In the genomic region with DNA sequence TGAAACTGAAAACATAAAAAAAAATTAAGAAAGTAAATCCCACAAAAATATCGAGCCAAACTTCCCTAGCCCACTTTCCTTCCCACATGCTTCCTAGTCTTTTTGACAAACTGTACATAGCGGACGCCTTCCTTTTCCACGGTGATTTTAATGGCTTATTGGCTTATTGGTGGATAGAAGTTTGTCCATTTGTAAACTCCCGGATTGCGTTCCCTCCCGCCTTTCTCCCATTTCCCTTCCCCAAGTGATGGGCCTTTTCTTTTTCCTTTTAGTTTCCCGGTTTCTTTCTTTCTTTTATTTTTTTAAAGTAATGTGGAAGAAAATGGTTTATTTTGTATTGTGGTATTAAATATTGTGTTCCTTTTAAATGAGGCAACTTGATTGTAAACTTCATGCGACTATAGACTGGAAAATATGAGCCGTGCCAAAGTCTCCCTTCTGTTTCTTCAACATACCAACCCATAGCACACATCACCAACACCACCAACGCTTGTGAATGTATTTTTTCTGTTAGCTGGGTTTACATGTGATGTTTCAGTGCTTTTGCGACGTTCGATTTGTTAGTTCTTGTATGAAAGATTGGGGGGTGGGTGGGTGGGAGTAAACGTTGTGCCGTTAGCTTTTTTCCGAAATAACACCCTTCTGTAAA, we compare ENCODE assay signal across 15 mouse cellular contexts. TPM values are rescaled to one million over a fixed set of nuclear protein-coding genes. Genes with fewer than 3 reads are reported as not detected.
DNase-seq lines count a peak whose midpoint lies in the region; ATAC-seq and TF ChIP-seq lines count a peak whose summit lies in the region.
"Had no signal": no experiment of that assay in that cellular context is flagged by ENCODE, and none has a peak within 500 bp of the region (broad histone marks: within the 10 kb centered on the region; RNA-seq: fewer than 3 reads in every experiment).

No protein-coding gene starts in this region.

- no peak for TF ChIP-seq POLR2A in kidney, adult 2 months (IDR thresholded peaks at IDR 0.05; ENCODE audit: low read depth, low read length)
- no peak for TF ChIP-seq POLR2A in thymus, adult 2 months (IDR thresholded peaks at IDR 0.05; ENCODE audit: control insufficient read depth, extremely low read depth, insufficient read depth, low read length, poor library complexity)

- H3K9ac ChIP-seq in forebrain, embryonic 16.5 days (replicated peaks; ENCODE audit: low read depth, low read length), result no peak overlapping the region
- H3K9ac ChIP-seq: embryonic facial prominence, embryonic 15.5 days; liver, postnatal 0 days had no signal

- 25% methylated on average over 17 of the region's 17 CpGs for WGBS in kidney, adult 2 months
- WGBS in forebrain, embryonic 16.5 days, result 14% methylated on average over 17 of the region's 17 CpGs
- WGBS in thymus, adult 2 months, result 32% methylated on average over 17 of the region's 17 CpGs

- DNase-seq in kidney, adult 2 months, result peak; percentile 11
- no peak for DNase-seq in kidney, postnatal 36 days
- peak; percentile 22 for DNase-seq in mesoderm, embryonic 11.5 days (ENCODE audit: low read depth, low spot score)
- peak; percentile 44 for DNase-seq in retina, embryonic 14.5 days (ENCODE audit: low spot score)
- no peak for DNase-seq in thymus, adult 2 months
- no peak for DNase-seq in left cerebral cortex, postnatal 25 days (ENCODE audit: low spot score in 2 of 2)
- no peak for DNase-seq in kidney, postnatal 25 days
- DNase-seq: liver, postnatal 0 days; right cerebral cortex, postnatal 25 days had no signal

- no peak for TF ChIP-seq CTCF in kidney, adult 2 months (conservative IDR thresholded peaks at IDR 0.05; ENCODE audit: insufficient read depth, insufficient read length, low read depth, low read length)
- TF ChIP-seq CTCF in thymus, adult 2 months (IDR thresholded peaks at IDR 0.05; ENCODE audit: borderline replicate concordance, control insufficient read depth, extremely low read depth, insufficient read depth, low read length, poor library complexity), result no peak

- intact Hi-C loops in left cerebral cortex, postnatal 25 days (cut with DNase I), result loop anchor here (5.0 to 10.0 kb wide), 4 partner anchors 72 to 395 kb away; a partner anchor contains a TSS

- H3K4me1 ChIP-seq in kidney, adult 2 months (ENCODE audit: control insufficient read depth, insufficient read depth, low read length), result no peaks in the 10 kb centered on the region
- peaks cover 32% of the 10 kb centered on the region for H3K4me1 ChIP-seq in forebrain, embryonic 16.5 days (replicated peaks; ENCODE audit: control insufficient read depth, insufficient read depth, low read length)
- no peaks in the 10 kb centered on the region for H3K4me1 ChIP-seq in thymus, adult 2 months (replicated peaks; ENCODE audit: control insufficient read depth, insufficient read depth, low read length)

- no peak overlapping the region for H3K4me3 ChIP-seq in kidney, adult 2 months (ENCODE audit: insufficient read depth, low read depth, low read length)
- peak overlapping the region; percentile 56 for H3K4me3 ChIP-seq in forebrain, embryonic 16.5 days (replicated peaks; ENCODE audit: low read length)
- no peak overlapping the region for H3K4me3 ChIP-seq in thymus, adult 2 months (ENCODE audit: control insufficient read depth, insufficient read depth, low read length)

- no peaks in the 10 kb centered on the region for H3K36me3 ChIP-seq in kidney, adult 2 months (ENCODE audit: control insufficient read depth, insufficient read depth, low read length)
- H3K36me3 ChIP-seq in forebrain, embryonic 16.5 days (ENCODE audit: control insufficient read depth, insufficient read depth), result no peaks in the 10 kb centered on the region
- no peaks in the 10 kb centered on the region for H3K36me3 ChIP-seq in thymus, adult 2 months (ENCODE audit: control insufficient read depth, insufficient read depth, low read length)
- H3K36me3 ChIP-seq: embryonic facial prominence, embryonic 15.5 days had no signal

- no peak overlapping the region for H3K27ac ChIP-seq in kidney, adult 2 months (ENCODE audit: insufficient read depth, low read depth, low read length)
- H3K27ac ChIP-seq in forebrain, embryonic 16.5 days (ENCODE audit: low read length), result no peak overlapping the region
- H3K27ac ChIP-seq in thymus, adult 2 months (ENCODE audit: control insufficient read depth, insufficient read depth, low read length), result no peak overlapping the region
- H3K27ac ChIP-seq: embryonic facial prominence, embryonic 15.5 days had no signal

- no peaks in the 10 kb centered on the region for H3K9me3 ChIP-seq in forebrain, embryonic 16.5 days (ENCODE audit: control insufficient read depth, low read length)
- H3K9me3 ChIP-seq: embryonic facial prominence, embryonic 15.5 days had no signal

- peak overlapping the region; percentile 30; the same call in 1 of the 2 replicates for H3K4me2 ChIP-seq in forebrain, embryonic 16.5 days (ENCODE audit: low read length)
- H3K4me2 ChIP-seq: embryonic facial prominence, embryonic 15.5 days had no signal

- no peak for ATAC-seq in forebrain, embryonic 16.5 days
- ATAC-seq: CD4-positive, CD25-positive, alpha-beta regulatory T cell, adult 4 months; liver, postnatal 0 days had no signal

- H3K27me3 ChIP-seq in kidney, adult 2 months (replicated peaks; ENCODE audit: control insufficient read depth, insufficient read depth, low read length), result peaks cover 23% of the 10 kb centered on the region
- H3K27me3 ChIP-seq in forebrain, embryonic 16.5 days (replicated peaks; ENCODE audit: control insufficient read depth, insufficient read depth, low read length), result peaks cover 31% of the 10 kb centered on the region
- peaks cover 45% of the 10 kb centered on the region for H3K27me3 ChIP-seq in thymus, adult 2 months (ENCODE audit: control insufficient read depth, insufficient read depth, low read length)

RNA-seq across cellular contexts. Expression of a gene that starts 4.3 kb away (rescaled TPM):
- polyA plus RNA-seq in kidney, adult 2 months (2012; rRNA removed), result not detected in 2 replicates
- 4.4 and 5.6 TPM in 2 replicates for polyA plus RNA-seq in forebrain, embryonic 16.5 days (2015; fragmentation: Nextera tagmentation; extraction: Ambion mirVana)
- not detected in 2 replicates for polyA plus RNA-seq in thymus, adult 2 months (2012; rRNA removed)
- 10 to 100 TPM; 16.0 to 16.5 TPM for total RNA-seq in left cerebral cortex, postnatal 25 days (2021)
- total RNA-seq: hematopoietic stem cell, adult 5-6 weeks had no signal
- polyA plus RNA-seq: CD4-positive, CD25-positive, alpha-beta regulatory T cell, adult 4 months; liver, postnatal 0 days had no signal

RNA-seq across cellular contexts. Expression of a gene that starts 10.8 kb away (rescaled TPM):
- not detected in 2 replicates for polyA plus RNA-seq in kidney, adult 2 months (2012; rRNA removed)
- polyA plus RNA-seq in forebrain, embryonic 16.5 days (2015; fragmentation: Nextera tagmentation; extraction: Ambion mirVana), result 0.16 and 0.41 TPM in 2 replicates
- not detected in 2 replicates for polyA plus RNA-seq in thymus, adult 2 months (2012; rRNA removed)
- not detected for total RNA-seq in left cerebral cortex, postnatal 25 days (2021)
- total RNA-seq: gastrocnemius, postnatal 4 days; hematopoietic stem cell, adult 5-6 weeks; layer of hippocampus, adult 18-20 months had no signal
- polyA plus RNA-seq: CD4-positive, CD25-positive, alpha-beta regulatory T cell, adult 4 months; embryonic facial prominence, embryonic 15.5 days; liver, postnatal 0 days had no signal

RNA-seq across cellular contexts. Expression of a gene that starts 14.1 kb away (rescaled TPM):
- not detected in 2 replicates for polyA plus RNA-seq in kidney, adult 2 months (2012; rRNA removed)
- 5.5 and 8.7 TPM in 2 replicates for polyA plus RNA-seq in forebrain, embryonic 16.5 days (2015; fragmentation: Nextera tagmentation; extraction: Ambion mirVana)
- not detected in 2 replicates for polyA plus RNA-seq in thymus, adult 2 months (2012; rRNA removed)
- 1 to 10 TPM; 2.3 to 2.7 TPM for total RNA-seq in left cerebral cortex, postnatal 25 days (2021)
- total RNA-seq: gastrocnemius, postnatal 4 days; hematopoietic stem cell, adult 5-6 weeks had no signal
- polyA plus RNA-seq: CD4-positive, CD25-positive, alpha-beta regulatory T cell, adult 4 months; liver, postnatal 0 days had no signal

RNA-seq across cellular contexts. Expression of a gene that starts 28.7 kb away (rescaled TPM):
- not detected in 2 replicates for polyA plus RNA-seq in kidney, adult 2 months (2012; rRNA removed)
- polyA plus RNA-seq in forebrain, embryonic 16.5 days (2015; fragmentation: Nextera tagmentation; extraction: Ambion mirVana), result 0.40 and 0.47 TPM in 2 replicates
- polyA plus RNA-seq in thymus, adult 2 months (2012; rRNA removed), result not detected in 2 replicates
- total RNA-seq in left cerebral cortex, postnatal 25 days (2021), result under 1 TPM in 1 of 2 experiments, not detected in 1; 0.23 TPM
- total RNA-seq: gastrocnemius, postnatal 4 days; hematopoietic stem cell, adult 5-6 weeks had no signal
- polyA plus RNA-seq: CD4-positive, CD25-positive, alpha-beta regulatory T cell, adult 4 months; liver, postnatal 0 days had no signal

RNA-seq across cellular contexts. Expression of a gene that starts 54.5 kb away (rescaled TPM):
- 67.4 and 77.1 TPM in 2 replicates for polyA plus RNA-seq in kidney, adult 2 months (2012; rRNA removed)
- 22.8 and 25.3 TPM in 2 replicates for polyA plus RNA-seq in forebrain, embryonic 16.5 days (2015; fragmentation: Nextera tagmentation; extraction: Ambion mirVana)
- 7.2 and 7.9 TPM in 2 replicates for polyA plus RNA-seq in thymus, adult 2 months (2012; rRNA removed)
- 10 to 100 TPM; 31.3 to 32.4 TPM for total RNA-seq in left cerebral cortex, postnatal 25 days (2021)

Comparison
In these comparisons a context has a peak if more than half of its experiments do, and no peak if none do; other contexts are left out.
1. DNase-seq: peak in kidney, adult 2 months (single experiment), mesoderm, embryonic 11.5 days (single experiment) and retina, embryonic 14.5 days (single experiment); none in kidney, postnatal 36 days (0 of 2), thymus, adult 2 months (single experiment), left cerebral cortex, postnatal 25 days (0 of 2) and kidney, postnatal 25 days (0 of 2).